Mouse (Mus musculus): Measurements from ENCODE around the gene Apol7c. TPM values are rescaled to one million over a fixed set of nuclear protein-coding genes. Genes with fewer than 3 reads are reported as not detected.
A peak's percentile ranks its signal among the peaks of the same experiment; 100 is the strongest.
"Not testable (repeated sequence)": the region's sequence is repeated elsewhere in the genome, so short reads cannot be mapped to it uniquely, and the experiment has no call there.

The Apol7c gene
- not detected for total RNA-seq (2021)
- long read RNA-seq, experiment 1 = 0 reads
- long read RNA-seq, experiment 2 = 0 reads

GRCm38 (mm10) chr15:77533216-77533615, at the start of gene Apol7c:
TSS of gene Apol7c (minus strand) at chr15:77533316.
- Histone ChIP-seq H3K4me3 (no peak within 1 kb of the TSS), H3K27ac (no peak within 1 kb of the TSS)
- intact Hi-C loops (cut with DNase I) = no loop called here
- TF ChIP-seq CTCF (IDR thresholded peaks at IDR 0.05) = no peak
- no peak for DNase-seq

GRCm38 (mm10) chr15:77581681-77582080, 48.6 kb upstream of the Apol7c start:
- no peak for TF ChIP-seq CTCF (IDR thresholded peaks at IDR 0.05)
- Histone ChIP-seq H3K27ac (peak overlapping the region; percentile 78), H3K4me3 (no peak overlapping the region)
- intact Hi-C loops (cut with DNase I) = no loop called here
- DNase-seq = peak; percentile 66

- Histone ChIP-seq H3K4me3 (no peak overlapping the region), H3K27ac (no peak overlapping the region)
- TF ChIP-seq CTCF (IDR thresholded peaks at IDR 0.05) = no peak
- DNase-seq = no peak
- intact Hi-C loops (cut with DNase I) = no loop called here
Measured at GRCm38 (mm10) chr15:77579311-77579710, 46.2 kb upstream of the Apol7c start.

GRCm38 (mm10) chr15:77578801-77579200, 45.7 kb upstream of the Apol7c start:
- intact Hi-C loops (cut with DNase I) = no loop called here
- no peak overlapping the region for H3K27ac ChIP-seq
- H3K4me3 ChIP-seq = no peak overlapping the region
- DNase-seq = no peak
- no peak for TF ChIP-seq CTCF (IDR thresholded peaks at IDR 0.05)

- no peak for DNase-seq
- peak; percentile 49 for TF ChIP-seq CTCF (IDR thresholded peaks at IDR 0.05)
- no peak overlapping the region for H3K27ac ChIP-seq
- intact Hi-C loops (cut with DNase I) = no loop called here
- no peak overlapping the region for H3K4me3 ChIP-seq
Measured at GRCm38 (mm10) chr15:77563219-77563618, 30.1 kb upstream of the Apol7c start.

GRCm38 (mm10) chr15:77561792-77562191, 28.7 kb upstream of the Apol7c start, which contains the start of gene 1700025B11Rik:
TSS of gene 1700025B11Rik (minus strand) at chr15:77561892.
- no peak for DNase-seq
- TF ChIP-seq CTCF (IDR thresholded peaks at IDR 0.05) = no peak
- no peak within 1 kb of the TSS for H3K27ac ChIP-seq
- intact Hi-C loops (cut with DNase I) = loop anchor here (1.0 kb wide), 1 partner anchor 38 kb away; the partner anchor contains the start of gene Gm36245
- H3K4me3 ChIP-seq = no peak within 1 kb of the TSS

GRCm38 (mm10) chr15:77539221-77539620, 6.1 kb upstream of the Apol7c start:
- H3K27ac ChIP-seq; H3K4me3 ChIP-seq; DNase-seq; intact Hi-C loops (cut with DNase I): not testable (repeated sequence)

- H3K27ac ChIP-seq, H3K4me3 ChIP-seq: not testable (repeated sequence)
- peak; percentile 73 for DNase-seq
- peak; percentile 59 for TF ChIP-seq CTCF (IDR thresholded peaks at IDR 0.05)
- intact Hi-C loops (cut with DNase I) = loop anchor here (5.0 kb wide), 1 partner anchor 109 kb away; no protein-coding TSS in a partner anchor
Measured at GRCm38 (mm10) chr15:77523186-77523843, 9.8 kb downstream of the Apol7c start.

GRCm38 (mm10) chr15:77520596-77520995, 12.5 kb downstream of the Apol7c start:
- H3K4me3 ChIP-seq, H3K27ac ChIP-seq, DNase-seq: not testable (repeated sequence)
- intact Hi-C loops (cut with DNase I) = loop anchor here (5.0 kb wide), 1 partner anchor 112 kb away; no protein-coding TSS in a partner anchor

- H3K4me3 ChIP-seq; intact Hi-C loops (cut with DNase I); H3K27ac ChIP-seq; DNase-seq: not testable (repeated sequence)
Measured at GRCm38 (mm10) chr15:77507966-77508365, 25.1 kb downstream of the Apol7c start, which contains the start of gene Apol11a. TSS of gene Apol11a (plus strand) at chr15:77508271.

- H3K27ac ChIP-seq; intact Hi-C loops (cut with DNase I); DNase-seq; H3K4me3 ChIP-seq: not testable (repeated sequence)
Measured at GRCm38 (mm10) chr15:77494694-77495093, 38.4 kb downstream of the Apol7c start.

- intact Hi-C loops (cut with DNase I); H3K27ac ChIP-seq; H3K4me3 ChIP-seq; DNase-seq: not testable (repeated sequence)
Measured at GRCm38 (mm10) chr15:77493181-77493580, 39.9 kb downstream of the Apol7c start.

GRCm38 (mm10) chr15:77482140-77482794, 50.8 kb downstream of the Apol7c start:
- no peak for TF ChIP-seq CTCF (IDR thresholded peaks at IDR 0.05)
- intact Hi-C loops (cut with DNase I) = no loop called here
- H3K4me3 ChIP-seq = no peak overlapping the region
- no peak overlapping the region for H3K27ac ChIP-seq
- no peak for DNase-seq

- intact Hi-C loops (cut with DNase I); DNase-seq; H3K27ac ChIP-seq; H3K4me3 ChIP-seq: not testable (repeated sequence)
Measured at GRCm38 (mm10) chr15:77476693-77477092, 56.4 kb downstream of the Apol7c start, which contains the start of gene Apol10a. TSS of gene Apol10a (plus strand) at chr15:77477047.

Other genes starting within 250 kb of the Apol7c start
- 10 to 100 TPM; 48.2 to 78.6 TPM for gene Rbfox2, start 226.3 kb downstream of the Apol7c start, total RNA-seq (2021)
- gene Apol7a, start 134.2 kb downstream of the Apol7c start, total RNA-seq (2021) = 1 to 10 TPM in 1 of 2 experiments, under 1 TPM in 1; 0.31 to 1.2 TPM
- gene Apol9a, start 122.2 kb downstream of the Apol7c start, total RNA-seq (2021) = not detected
- gene Apol7b, start 85.8 kb downstream of the Apol7c start, total RNA-seq (2021) = under 1 TPM; 0.20 to 0.99 TPM
- not detected for gene Apol10a, start 56.3 kb downstream of the Apol7c start, total RNA-seq (2021)
- not detected for gene Apol11a, start 25.0 kb downstream of the Apol7c start, total RNA-seq (2021)
- not detected for gene 1700025B11Rik, start 28.6 kb upstream of the Apol7c start, total RNA-seq (2021)
- gene Apol10b, start 62.8 kb upstream of the Apol7c start, total RNA-seq (2021) = under 1 TPM; 0.36 TPM
- not detected for gene Gm36245, start 65.9 kb upstream of the Apol7c start, total RNA-seq (2021)
- under 1 TPM in 1 of 2 experiments, not detected in 1; 0.11 TPM for gene Apol11b, start 110.0 kb upstream of the Apol7c start, total RNA-seq (2021)
- not detected for gene Apol7e, start 165.5 kb upstream of the Apol7c start, total RNA-seq (2021)
- gene Apol9b, start 195.7 kb upstream of the Apol7c start, total RNA-seq (2021) = not detected
- under 1 TPM; 0.08 to 0.31 TPM for gene Apol8, start 223.7 kb upstream of the Apol7c start, total RNA-seq (2021)